Mouse (Mus musculus): Measurements from ENCODE around the gene Ccdc180. TPM values are rescaled to one million over a fixed set of nuclear protein-coding genes. Genes with fewer than 3 reads are reported as not detected.
A peak's percentile ranks its signal among the peaks of the same experiment; 100 is the strongest.

Gene Ccdc180
- total RNA-seq, 4 experiments from 2014 or later = 0.21 to 0.44 (median 0.36) TPM

- DNase-seq (ENCODE audit: low spot score in 2 of 2) = no peak
Observed at GRCm38 (mm10) chr4:45969051-45969450, 78.9 kb downstream of the Ccdc180 start.

- DNase-seq (ENCODE audit: low spot score in 2 of 2) = no peak
Observed at GRCm38 (mm10) chr4:45970048-45970560, 80.0 kb downstream of the Ccdc180 start.

GRCm38 (mm10) chr4:45971806-45972447 is 81.8 kb downstream of the Ccdc180 start:
- peak; percentile 96 to 97 for DNase-seq (ENCODE audit: low spot score in 2 of 2)

- peak in 1 of 2 experiments; percentile 74 for DNase-seq (ENCODE audit: low spot score in 2 of 2)
Observed at GRCm38 (mm10) chr4:45972448-45972854, 82.3 kb downstream of the Ccdc180 start.

- DNase-seq (ENCODE audit: low spot score in 2 of 2) = no peak
Observed at GRCm38 (mm10) chr4:45972951-45973350, 82.8 kb downstream of the Ccdc180 start.

- no peak for DNase-seq (ENCODE audit: low spot score in 2 of 2)
Observed at GRCm38 (mm10) chr4:45976931-45977667, 87.0 kb downstream of the Ccdc180 start.

GRCm38 (mm10) chr4:45979916-45980315 is 89.8 kb downstream of the Ccdc180 start:
- DNase-seq (ENCODE audit: low spot score in 2 of 2) = no peak

- DNase-seq (ENCODE audit: low spot score in 2 of 2) = no peak
Observed at GRCm38 (mm10) chr4:45981054-45981453, 91.0 kb downstream of the Ccdc180 start.

GRCm38 (mm10) chr4:45990427-45991135 is 100.5 kb downstream of the Ccdc180 start:
- no peak for DNase-seq (ENCODE audit: low spot score in 2 of 2)

GRCm38 (mm10) chr4:45998536-45998935 is 108.4 kb downstream of the Ccdc180 start:
- no peak for DNase-seq (ENCODE audit: low spot score in 2 of 2)

Other genes with a start within 250 kb of the Ccdc180 start
- gene Aldh1b1, start 91.3 kb upstream of the Ccdc180 start, total RNA-seq (2022) = 1 to 10 TPM; 7.0 to 8.8 (median 7.8) TPM
- gene Igfbpl1, start 63.4 kb upstream of the Ccdc180 start, total RNA-seq (2022) = 1 to 10 TPM in 3 of 4 experiments, under 1 TPM in 1; 0.62 to 2.9 (median 2.1) TPM
- gene Stra6l, start 41.6 kb upstream of the Ccdc180 start, total RNA-seq (2022) = under 1 TPM in 2 of 4 experiments, not detected in 2; 0.11 to 0.16 TPM
- 10 to 100 TPM; 29.8 to 38.7 (median 33.5) TPM for gene Tdrd7, start 75.0 kb downstream of the Ccdc180 start, total RNA-seq (2022)
- gene Tmod1, start 148.6 kb downstream of the Ccdc180 start, total RNA-seq (2022) = 10 to 100 TPM; 51.9 to 57.0 (median 53.7) TPM
- 10 to 100 TPM; 41.2 to 45.9 (median 45.1) TPM for gene Ncbp1, start 248.3 kb downstream of the Ccdc180 start, total RNA-seq (2022)
- 10 to 100 TPM; 13.9 to 20.6 (median 18.8) TPM for gene Tstd2, start 248.4 kb downstream of the Ccdc180 start, total RNA-seq (2022)

Measured in left cerebral cortex, adult 8-10 months (tissue).